Mouse (Mus musculus) urinary bladder, adult 2 months (tissue): ENCODE measurements around the gene Lcn12. TPM values are rescaled to one million over a fixed set of nuclear protein-coding genes. Genes with fewer than 3 reads are reported as not detected.

ENCODE experiments used
- DNase-seq: peaks from one replicate; pipeline ENCODE4 v3.0.0; 2022; ENCODE audit warnings: low spot score
- polyA plus RNA-seq: library from polyadenylated mRNA; depleted of rRNA; stranded (reverse); fragments of >200 nt; gene quantifications from 2 replicates; pipeline ENCODE4 v1.2.3, GENCODE M21; 2012

Lcn12 gene
- polyA plus RNA-seq, 1 experiment, result not detected

DNA sequence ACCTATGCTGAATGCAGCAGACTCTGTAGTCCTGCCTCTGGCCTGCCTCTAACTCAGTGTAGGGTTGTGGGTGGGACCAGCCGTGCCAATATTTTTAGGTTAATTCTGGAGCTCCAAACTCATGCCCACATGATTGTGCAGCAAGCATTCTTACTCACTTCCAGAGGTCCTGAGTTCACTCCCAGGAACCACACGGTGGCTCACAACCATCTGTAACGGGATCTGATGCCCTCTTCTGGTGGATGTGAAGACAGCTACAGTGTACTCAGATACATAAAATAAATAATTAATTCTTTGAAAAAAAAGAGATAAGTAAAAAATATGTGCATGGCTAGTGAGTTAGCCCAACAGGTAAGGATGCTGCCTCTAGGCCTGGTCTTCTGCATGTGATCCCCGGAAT, 2.8 kb upstream of the Lcn12 start:
- DNase-seq, result no peak

DNA sequence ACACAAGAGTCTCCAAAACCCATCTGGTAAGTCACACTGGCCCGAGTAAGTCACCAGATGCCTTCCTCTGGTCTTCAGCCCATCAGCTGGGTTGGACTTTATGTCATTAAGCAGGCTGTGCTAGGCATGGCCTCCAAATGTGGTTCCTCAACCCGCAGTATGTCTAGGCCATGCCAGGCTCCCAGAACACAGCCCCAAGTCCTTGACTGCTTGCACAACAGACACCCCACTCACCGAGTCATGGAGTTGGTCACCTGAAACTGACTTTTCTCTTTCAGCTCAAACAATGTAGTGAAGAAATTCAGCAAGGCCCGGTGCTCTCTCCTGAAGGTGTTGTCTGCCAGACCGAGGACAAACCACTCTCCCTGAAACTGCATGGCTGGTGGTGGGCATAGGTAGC, 723 bp downstream of the Lcn12 start:
- no peak for DNase-seq

DNA sequence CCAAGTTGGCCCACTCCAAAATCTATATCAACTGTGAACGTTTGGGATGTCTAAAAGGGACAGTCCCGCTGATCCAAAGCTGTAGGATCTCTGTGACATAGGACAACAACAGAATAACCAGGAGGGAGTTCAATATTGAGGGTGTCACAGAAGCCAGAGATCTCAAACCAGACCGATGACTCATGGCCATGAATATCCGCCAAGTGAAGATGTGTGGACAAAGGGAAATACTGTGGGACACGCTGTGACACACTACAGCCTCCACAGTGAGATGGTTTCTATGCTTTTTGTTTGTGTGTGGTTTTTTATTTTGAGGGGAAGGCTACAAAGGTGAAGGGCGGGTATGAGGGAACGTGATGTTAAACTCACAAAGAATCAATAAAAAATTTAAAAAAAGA, 5.0 kb downstream of the Lcn12 start:
- DNase-seq, result no peak

DNA sequence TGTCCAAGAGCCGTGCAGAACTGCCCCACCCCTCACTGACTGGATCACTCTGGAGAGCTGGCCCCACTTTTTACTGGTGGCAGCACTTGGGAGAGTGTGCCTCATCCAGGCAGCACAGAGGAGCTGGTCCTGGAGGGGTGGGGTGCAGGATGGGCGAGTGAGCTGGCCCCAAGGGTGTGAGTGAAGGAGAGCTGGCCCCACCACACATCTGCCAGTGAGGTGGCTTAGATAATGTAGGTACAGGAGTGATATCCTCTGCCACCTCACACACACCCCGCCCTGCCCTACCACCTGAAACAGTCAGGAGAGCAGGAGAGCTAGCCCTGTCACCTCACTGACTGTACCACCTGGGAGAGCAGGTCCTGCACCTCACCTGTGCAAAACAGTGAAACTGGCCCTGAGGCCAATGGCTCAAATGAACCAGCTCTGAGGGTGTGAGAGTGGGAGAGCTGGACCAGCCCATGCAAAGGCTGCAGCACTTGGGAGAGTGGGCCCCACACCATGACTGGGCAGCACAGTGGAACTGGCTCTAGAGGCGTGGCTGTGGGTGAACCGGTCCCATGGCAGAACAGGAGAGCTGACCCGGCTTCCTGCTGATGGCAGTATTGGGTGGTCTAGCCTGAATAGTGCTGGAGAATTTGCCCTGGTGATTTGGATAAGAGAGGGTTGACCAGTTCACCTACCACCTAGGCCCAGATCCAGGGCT, 5.6 kb downstream of the Lcn12 start:
- DNase-seq, result no peak

DNA sequence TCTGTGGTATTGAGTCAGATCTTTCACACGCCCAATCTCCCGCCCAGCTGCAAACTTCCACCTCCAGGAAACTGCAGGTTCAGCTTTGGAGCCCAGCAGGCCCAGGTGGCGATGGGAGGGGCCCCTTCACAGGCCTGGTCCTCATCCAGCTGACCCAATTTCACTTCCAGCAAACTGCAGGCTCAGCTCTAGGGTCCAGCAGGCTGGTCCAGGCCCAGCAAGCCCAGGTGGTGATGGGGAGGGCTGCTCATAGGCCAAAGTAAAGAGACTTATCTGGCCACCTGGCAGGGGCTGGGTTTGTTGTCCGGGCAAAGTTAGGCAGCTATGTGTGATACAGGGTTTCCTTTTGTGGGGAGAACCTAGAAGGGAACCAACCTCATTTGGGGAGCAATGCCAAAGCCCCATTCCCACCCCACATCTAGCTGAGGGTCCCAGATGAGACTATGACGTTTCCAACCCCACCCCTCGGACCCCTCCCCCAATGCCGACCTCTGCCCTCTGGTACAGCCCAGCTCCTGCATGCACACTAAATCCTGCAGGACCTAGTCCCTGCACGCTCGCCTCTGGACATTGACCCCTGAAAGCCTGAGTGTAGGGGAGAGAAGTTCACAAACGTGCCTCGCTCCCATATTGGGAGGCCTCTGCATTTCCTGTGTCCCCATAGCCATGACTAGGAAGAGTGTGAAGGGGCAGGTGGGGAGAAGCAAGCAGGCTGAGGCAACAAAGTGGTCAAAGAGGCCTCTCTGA, 8.6 kb downstream of the Lcn12 start:
- no peak for DNase-seq

DNA sequence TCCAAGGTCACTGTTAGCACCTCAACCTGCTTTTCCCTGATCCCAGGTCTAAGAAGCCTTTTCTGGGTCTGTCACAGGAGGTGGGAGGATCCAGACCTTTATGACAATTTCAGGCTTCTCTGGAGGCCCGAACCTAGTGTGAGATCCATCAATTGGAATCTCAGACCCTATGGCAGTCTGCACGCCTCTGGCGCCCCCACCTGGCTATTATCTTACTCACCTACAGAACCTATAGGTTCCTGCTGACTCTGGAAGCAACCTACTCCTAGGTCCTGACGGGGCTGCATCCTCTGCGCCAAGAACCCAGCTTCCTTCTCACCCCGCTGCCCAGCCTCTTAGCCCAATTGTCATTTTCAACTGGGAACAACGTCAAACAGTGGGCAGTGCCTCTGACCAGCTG, 10.7 kb downstream of the Lcn12 start:
- no peak for DNase-seq

DNA sequence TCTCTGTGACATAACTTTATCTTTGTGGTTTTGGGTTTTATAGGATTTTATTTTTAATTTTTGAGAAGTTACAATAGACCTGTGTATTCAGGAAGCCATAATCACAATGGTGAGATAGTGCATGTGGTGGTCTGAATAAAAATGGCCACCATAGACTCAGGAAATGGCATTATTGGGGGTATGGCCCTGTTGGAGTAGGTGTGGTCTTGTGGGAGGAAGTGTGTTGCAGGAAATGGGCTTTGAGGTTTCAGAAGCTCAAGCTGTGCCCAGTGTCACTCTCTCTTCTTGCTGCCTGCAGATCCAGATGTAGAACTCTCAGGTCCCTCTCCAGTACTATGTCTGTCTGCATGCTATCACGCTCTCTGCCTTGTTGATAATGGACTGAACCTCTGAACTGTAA, 13.2 kb downstream of the Lcn12 start:
- no peak for DNase-seq

DNA sequence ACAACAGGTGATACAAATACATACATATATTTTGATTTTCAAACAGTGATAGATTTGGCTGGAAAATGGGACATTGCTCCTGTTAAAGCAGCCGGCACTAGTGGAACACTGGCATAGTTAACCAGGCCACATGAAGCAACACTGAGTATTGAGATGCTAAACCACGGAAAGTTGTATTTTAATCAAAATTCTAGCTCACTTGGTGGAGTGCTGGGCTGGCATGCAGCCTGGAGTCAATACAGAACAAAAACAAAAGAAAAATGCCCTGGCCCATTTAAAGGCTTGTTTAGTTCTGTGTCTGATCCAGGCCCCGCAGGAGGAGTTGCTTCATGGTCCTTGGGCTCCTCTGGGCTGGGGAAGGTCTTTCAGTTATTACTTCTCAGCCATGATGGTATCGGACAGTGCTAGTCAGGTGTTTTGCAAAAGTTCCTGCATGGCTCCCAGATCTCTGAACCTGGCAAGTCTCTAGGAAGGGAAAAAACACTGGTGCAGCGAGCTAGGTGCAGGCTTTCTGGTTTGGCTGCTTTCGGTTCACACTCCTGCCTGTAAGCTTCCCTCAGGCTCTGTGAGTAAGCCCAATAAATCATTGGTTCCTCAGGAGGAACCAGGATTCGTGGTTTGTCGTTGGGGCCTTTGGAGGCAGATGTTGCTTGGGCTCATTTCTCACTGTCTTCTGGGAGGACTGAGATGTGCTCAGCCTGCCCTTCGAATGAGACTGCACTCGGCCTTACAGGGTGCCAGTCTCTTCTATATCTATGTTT, 14.0 kb downstream of the Lcn12 start:
- no peak for DNase-seq

DNA sequence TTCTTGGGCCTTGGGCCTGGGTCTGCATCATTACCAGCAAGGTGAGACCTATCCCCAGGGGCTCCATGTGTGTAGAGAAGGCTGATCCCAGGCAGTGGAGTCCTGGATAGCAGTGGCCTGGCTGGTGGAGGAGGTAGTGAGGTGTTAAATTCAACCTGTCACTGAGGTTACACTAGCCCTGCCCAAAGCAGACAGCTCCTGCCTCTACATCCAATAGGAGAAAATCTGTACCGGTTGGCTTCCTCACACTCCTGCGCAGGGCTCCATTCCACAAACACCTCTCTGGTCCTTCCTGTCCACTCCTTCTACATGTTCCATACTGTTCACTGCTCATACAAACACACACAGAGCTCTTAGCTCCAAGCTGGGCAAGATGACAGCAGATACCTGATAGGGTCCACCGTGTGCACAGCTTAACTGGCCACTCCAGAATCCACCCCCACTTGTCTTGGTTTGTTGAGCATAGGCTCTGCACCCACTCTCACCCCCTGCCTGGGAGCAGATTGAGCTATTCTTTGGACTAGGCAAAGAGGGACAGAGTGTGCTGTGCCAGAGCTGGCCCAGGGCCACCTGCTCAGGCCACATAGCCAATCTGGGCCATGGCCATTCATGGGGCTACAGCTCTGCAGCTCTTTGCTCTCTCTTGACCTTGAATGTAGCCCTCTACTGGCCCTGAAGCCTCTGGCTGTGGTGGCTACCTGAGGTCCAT, 15.6 kb downstream of the Lcn12 start:
- no peak for DNase-seq

DNA sequence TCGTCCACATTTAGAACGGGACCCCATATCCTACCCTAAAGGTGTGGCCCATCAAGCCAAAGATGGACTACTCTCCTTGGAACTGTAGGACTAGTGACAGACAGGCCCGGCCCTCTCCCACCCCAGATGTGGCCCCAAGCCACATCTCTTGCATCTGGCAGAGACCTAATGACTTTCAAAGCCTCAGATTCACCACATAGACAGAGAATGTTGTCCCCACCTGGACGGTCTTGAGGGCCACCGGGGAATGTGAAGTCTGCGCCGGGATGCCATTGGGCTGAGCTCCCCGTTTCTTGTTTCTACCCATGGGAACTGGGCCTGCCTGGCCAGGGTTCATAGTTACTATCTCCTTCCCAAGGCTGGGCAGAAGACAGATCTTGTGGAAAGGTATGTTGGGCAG, 16.2 kb downstream of the Lcn12 start:
- DNase-seq, result no peak

DNA sequence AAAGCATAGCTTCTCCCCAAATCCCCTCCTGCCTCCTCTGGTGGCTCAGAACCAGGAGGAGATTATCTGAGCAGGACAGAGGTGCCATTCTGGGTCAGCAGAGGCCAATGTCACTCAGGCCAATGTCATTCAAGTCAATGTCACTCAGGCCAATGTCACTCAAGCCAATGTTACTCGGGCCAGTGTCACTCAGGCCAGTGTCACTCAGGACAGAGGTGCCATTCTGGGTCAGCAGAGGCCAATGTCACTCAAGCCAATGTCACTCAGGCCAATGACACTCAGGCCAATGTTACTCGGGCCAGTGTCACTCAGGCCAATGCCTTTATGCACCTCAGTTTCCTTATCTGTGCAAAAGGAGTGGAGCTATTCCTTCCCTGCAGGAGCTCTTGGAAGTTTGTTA, 21.2 kb downstream of the Lcn12 start:
- no peak for DNase-seq

DNA sequence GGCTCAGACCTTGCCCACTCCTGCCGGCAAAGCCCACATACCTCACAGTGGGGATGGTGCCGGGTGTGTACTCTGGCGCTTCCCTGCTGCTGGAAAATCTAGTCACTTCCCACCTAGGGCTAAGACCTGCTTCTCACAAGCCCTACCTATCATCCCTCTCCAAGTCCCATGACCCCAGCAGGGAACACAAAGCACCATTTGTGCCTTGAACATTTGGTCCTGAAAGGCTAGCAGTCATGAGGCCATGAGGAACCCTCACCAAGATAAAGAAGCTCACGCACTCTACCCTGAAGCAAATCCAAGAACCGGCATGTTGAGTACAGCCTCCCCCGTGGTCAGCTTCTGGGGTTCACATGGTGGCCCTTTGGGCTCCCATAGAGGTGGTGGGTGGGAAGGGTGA, 23.7 kb downstream of the Lcn12 start, which contains the start of gene Ptgds:
Gene Ptgds (minus strand): TSS at position 78 of the 400 bp plus-strand sequence.
- no peak for DNase-seq

DNA sequence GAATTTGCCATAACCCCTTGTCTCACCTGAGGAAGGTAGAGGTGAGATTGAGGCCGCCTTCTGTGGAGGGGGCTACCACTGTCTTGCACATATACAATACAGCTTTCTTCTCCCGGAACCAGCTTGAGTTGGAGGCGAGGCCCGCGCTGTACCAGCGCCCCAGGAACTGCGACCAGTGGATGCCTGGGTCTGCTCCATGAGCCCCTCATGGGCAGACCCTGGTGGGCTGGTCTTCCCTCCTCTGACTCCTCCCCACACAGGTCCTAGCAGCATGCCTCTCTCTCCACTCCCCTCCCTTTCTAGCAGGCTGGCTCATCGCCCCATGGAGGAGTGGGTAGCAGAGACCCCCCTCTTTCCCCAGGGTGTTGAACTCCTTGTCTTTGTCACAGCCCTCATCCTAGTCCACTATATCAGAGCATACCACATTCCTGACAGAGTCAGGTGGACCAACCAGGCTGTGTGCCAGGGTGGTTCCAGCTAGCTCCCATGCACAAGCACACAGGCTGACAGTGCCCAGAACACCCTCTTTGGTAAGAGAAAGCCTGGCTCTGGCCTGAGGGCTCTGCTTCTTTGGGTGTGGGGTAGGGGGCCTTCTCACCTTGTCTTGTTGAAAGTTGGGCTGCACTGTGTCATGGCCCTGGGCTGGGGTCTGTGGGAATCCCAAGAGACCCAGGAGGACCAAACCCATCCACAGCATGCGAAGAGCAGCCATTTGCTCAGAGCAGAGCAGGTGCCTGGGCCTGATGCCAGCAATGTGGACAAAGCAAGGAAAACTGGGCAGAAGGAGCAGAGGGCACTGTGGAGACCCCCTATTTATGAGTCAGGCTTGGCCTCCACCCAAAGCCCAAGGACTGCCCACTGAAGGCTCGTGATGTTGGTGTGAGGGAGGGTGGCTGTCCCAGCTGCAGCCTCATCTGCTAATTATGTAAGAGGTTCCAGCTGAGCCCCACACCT, 24.5 kb downstream of the Lcn12 start:
- DNase-seq, result no peak

DNA sequence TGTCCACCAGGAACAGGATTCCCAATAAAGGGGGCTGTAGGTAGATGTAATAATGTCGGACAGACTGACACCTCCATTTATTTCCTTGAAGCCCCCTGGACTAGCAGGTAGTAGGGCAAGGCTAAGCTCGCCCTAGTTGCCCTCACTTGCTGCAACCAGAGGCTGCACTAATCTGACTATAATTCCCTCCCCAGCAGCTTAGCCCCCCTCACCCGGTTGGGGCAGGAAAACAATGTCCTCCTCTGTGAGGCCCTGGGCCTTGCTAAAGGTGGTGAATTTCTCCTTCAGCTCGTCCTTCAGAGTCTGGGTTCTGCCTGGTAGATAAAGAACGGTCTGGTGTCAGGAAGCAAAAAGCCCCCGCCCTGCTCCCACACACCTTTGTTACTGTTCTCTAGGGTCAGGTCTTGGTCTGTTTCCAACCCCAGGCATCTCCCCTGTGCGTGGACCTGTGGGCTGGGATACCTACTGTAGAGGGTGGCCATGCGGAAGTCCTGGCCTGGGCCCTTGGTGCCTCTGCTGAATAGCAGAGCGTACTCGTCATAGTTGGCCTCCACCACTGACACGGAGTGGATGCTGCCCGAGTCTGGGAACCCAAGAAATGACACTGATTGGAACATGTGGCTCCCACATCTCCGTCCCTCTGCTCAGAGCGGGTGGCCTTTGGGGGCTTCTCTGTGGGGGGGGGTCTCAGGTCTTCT, 26.0 kb downstream of the Lcn12 start:
- DNase-seq, result no peak

DNA sequence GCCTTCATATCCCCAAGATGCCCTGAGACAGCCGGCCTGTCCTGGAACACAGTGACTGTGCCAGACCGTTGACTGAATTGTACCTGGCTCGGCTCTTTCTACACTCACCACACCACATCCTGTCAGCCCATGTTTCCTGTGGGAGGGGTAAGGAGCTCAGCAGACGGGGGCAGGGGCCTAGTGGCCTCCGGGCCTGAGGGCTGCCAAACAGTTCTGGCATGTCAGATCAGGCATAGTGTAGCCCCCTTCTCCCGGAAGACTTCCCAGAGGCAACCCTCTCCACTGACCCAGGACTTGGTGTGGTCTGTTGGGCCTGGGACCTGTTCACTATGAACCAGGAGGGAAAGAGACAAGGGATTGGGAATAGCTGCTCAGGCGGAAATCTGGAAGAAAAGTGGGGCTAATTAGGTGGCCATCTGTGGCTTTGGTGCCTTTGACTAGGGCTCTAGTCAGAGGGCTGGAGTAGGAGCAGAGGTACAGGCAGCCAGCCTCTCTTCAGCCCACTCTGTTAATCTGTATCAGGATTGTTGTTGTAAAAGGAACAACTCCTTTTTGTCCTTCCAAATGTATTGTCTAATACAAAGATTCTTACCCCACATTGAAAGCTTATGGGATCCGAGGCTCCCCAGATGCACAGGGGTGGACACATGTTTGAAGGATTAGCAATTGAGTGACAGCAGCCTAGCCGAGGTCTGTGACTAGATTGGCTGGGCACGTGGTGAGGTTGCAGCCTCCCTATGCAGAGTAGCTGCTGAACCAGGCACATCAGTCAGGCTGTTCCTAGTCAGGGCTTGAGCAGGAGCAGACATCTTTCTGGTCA, 27.7 kb downstream of the Lcn12 start:
- no peak for DNase-seq

DNA sequence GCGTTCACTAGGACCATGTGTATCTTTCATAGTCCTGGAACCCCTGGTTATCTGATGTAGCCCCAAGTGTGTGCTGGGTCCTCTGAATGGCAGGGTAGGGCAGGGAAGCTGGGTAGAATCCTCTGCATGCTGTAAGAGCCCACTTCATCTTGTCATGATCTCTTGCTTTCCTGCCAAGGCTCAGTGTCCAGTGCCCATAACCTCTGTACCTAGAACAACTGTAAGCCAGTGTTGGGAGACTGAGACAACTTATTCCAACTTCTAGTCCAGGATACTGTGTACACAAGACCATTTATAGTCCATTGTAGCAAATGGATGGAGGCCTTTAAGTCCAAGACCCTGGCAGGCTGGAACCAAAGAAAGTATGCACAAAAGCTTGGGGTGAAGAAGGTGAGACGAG, 28.5 kb downstream of the Lcn12 start:
- no peak for DNase-seq

DNA sequence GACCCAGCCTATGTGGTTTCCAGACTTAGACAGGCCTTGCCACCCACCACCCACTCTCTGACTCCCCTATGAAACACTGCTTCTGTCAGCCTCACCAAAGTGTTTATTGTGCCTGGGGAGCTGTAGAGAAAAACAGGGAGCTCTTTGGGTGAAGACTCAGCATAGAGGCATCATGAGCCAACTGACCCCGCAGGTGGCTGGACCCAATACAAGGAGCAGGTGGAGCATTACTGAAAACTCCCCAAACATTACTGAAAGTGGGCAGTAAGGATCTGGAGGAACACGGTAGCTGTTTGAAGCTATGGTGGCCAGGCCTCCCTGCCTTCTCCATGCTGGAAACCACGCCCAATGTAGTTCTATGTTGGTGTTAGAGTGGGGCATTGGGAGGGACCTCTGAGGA, 30.1 kb downstream of the Lcn12 start:
- no peak for DNase-seq

DNA sequence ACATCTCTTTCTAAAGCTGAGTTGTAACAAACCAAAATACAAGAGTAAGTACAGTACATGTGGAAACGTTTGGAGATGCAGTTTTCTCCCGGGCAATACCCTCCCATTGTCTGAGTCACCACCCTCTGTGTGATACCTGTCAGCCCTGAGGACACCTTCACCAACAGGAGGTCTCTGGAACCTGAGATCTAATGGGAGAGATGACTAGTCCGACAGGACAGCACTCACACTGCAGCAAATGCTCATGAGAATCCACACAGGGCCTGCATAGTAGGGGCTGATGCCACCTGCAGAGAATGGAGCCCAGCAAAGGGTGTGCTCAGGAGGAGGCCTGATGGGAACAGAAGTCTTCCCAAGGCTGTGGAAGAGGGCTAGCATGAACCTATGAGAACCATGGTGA, 32.3 kb downstream of the Lcn12 start:
- no peak for DNase-seq

DNA sequence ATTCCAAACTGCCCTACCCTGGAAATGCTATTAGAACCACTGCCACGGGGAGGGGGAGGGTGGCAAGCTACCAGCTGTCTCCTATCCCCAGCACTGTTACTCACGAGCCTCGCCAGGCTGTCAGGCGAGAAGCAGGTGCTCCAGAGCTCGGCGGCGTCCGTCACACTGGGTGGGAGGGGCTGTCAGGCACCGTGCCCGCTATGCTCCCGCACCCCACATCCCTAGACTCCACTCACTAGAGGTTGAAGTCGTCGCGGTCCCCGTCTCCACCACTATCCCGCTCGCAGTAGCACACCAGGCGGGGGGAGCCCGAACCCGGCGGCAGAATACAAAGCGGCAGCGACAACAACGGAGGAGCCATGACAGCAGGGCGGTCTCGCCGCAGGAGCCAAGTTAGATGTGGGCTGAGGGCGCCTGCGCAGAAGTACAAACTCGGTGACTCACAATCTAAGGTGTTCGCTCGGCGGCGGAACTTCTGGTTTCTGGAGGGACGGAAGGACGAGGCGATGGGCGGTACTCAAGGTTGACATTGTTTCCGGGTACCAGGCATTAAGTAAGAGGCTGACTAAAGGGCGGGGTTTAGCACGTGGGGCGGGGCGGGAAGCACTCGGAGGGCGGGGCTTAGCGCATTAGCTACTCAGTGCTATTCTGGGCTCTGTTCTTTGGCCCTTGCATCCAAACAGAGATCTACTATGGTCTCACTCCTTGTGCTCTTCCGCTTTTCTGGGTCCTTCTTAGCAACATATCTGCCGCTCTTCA, 33.0 kb downstream of the Lcn12 start, which contains the start of gene Paxx:
Gene Paxx (minus strand): TSS at position 544 of the 759 bp plus-strand sequence.
- peak; percentile 85 for DNase-seq
